Mouse (Mus musculus): ENCODE data around the gene Aipl1.
"Not testable (repeated sequence)": the region's sequence is repeated elsewhere in the genome, so short reads cannot be mapped to it uniquely, and the experiment has no call there.

Gene Aipl1

GRCm38 (mm10) chr11:72016518-72017252, 20.6 kb downstream of the Aipl1 start:
- DNase-seq (ENCODE audit: low spot score in 2 of 2), result no peak

- no peak for DNase-seq (ENCODE audit: low spot score in 2 of 2)
Measured at GRCm38 (mm10) chr11:72014674-72015073, 22.6 kb downstream of the Aipl1 start.

GRCm38 (mm10) chr11:72011955-72012354, 25.4 kb downstream of the Aipl1 start:
- DNase-seq (ENCODE audit: low spot score in 2 of 2), result no peak

- no peak for DNase-seq (ENCODE audit: low spot score in 2 of 2)
Measured at GRCm38 (mm10) chr11:72010940-72011722, 26.2 kb downstream of the Aipl1 start.

- DNase-seq (ENCODE audit: low spot score in 2 of 2), result no peak
Measured at GRCm38 (mm10) chr11:72010367-72010766, 26.9 kb downstream of the Aipl1 start.

GRCm38 (mm10) chr11:72005547-72005946, 31.8 kb downstream of the Aipl1 start:
- DNase-seq (ENCODE audit: low spot score in 2 of 2), result no peak

GRCm38 (mm10) chr11:72003171-72003570, 34.1 kb downstream of the Aipl1 start:
- no peak for DNase-seq (ENCODE audit: low spot score in 2 of 2)

GRCm38 (mm10) chr11:72002138-72002853, 35.0 kb downstream of the Aipl1 start:
- no peak for DNase-seq (ENCODE audit: low spot score in 2 of 2)

GRCm38 (mm10) chr11:72000194-72000593, 37.1 kb downstream of the Aipl1 start:
- no peak for DNase-seq (ENCODE audit: low spot score in 2 of 2)

- DNase-seq (ENCODE audit: low spot score in 2 of 2), result no peak
Measured at GRCm38 (mm10) chr11:71996805-71997204, 40.5 kb downstream of the Aipl1 start.

- peak in 1 of 2 experiments; percentile 28 for DNase-seq (ENCODE audit: low spot score in 2 of 2)
Measured at GRCm38 (mm10) chr11:71995968-71996511, 41.3 kb downstream of the Aipl1 start.

GRCm38 (mm10) chr11:71992438-71992837, 44.9 kb downstream of the Aipl1 start:
- no peak for DNase-seq (ENCODE audit: low spot score in 2 of 2)

GRCm38 (mm10) chr11:71991541-71991940, 45.8 kb downstream of the Aipl1 start:
- DNase-seq (ENCODE audit: low spot score in 2 of 2), result no peak

- not testable (repeated sequence) for DNase-seq (ENCODE audit: low spot score in 2 of 2)
Measured at GRCm38 (mm10) chr11:71989407-71989806, 47.9 kb downstream of the Aipl1 start.

- no peak for DNase-seq (ENCODE audit: low spot score in 2 of 2)
Measured at GRCm38 (mm10) chr11:71987159-71988150, 49.9 kb downstream of the Aipl1 start.

- DNase-seq (ENCODE audit: low spot score in 2 of 2), result no peak
Measured at GRCm38 (mm10) chr11:71985783-71986182, 51.5 kb downstream of the Aipl1 start.

GRCm38 (mm10) chr11:71985101-71985711, 52.1 kb downstream of the Aipl1 start:
- DNase-seq (ENCODE audit: low spot score in 2 of 2), result no peak

GRCm38 (mm10) chr11:71984093-71984492, 53.2 kb downstream of the Aipl1 start:
- DNase-seq (ENCODE audit: low spot score in 2 of 2), result no peak

Data from frontal cortex, postnatal 25 days (tissue).